Mouse (Mus musculus) erythroblast, embryonic 14.5 days (primary cell): Measurements from ENCODE around the gene Ankrd31.

Source experiments
- GATA1 ChIP-seq: IDR thresholded peaks from 2 replicates; pipeline ENCODE4 v1.6.1; 2012; ENCODE audit warnings: low read length, inconsistent platforms, mixed read lengths
- TAL1 ChIP-seq: IDR thresholded peaks from 3 replicates; pipeline ENCODE4 v1.6.1; 2012; ENCODE audit warnings: low read length, inconsistent platforms, mixed read lengths

DNA sequence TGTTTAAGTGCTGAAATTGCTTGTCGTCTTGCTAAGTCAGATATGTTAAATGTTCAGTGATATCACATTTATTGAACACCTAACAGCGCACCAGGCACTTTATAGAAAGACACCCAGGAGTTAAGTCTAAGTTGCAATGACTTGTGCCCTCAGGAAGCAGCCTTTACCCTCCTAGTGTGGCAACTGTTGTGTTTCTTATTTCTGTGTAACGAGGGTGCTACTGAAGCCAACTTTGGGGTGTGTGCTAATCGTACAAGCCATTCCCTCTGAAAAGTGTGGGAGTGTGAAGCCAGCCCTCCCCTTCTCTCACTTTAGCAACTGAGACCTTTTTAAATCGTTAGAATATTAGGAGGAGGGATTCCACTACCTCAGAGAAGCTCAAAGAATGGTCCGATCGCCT is 199.7 kb downstream of the Ankrd31 start:
- no peak for TF ChIP-seq GATA1
- TF ChIP-seq TAL1, result no peak
